Mouse (Mus musculus): Measurements from ENCODE around the gene Ttc39a. TPM values are rescaled to one million over a fixed set of nuclear protein-coding genes. Genes with fewer than 3 reads are reported as not detected.
"Not testable (repeated sequence)": the region's sequence is repeated elsewhere in the genome, so short reads cannot be mapped to it uniquely, and the experiment has no call there.

Ttc39a gene
- polyA plus RNA-seq, 1 experiment = 16.3 TPM

GRCm38 (mm10) chr4:109400366-109400980 is 6.0 kb upstream of the Ttc39a start:
- Histone ChIP-seq H3K27ac (ENCODE audit: insufficient read depth, low read length) (no peak overlapping the region), H3K27me3 (ENCODE audit: control insufficient read depth, insufficient read depth, low read length) (no peaks in the 10 kb centered on the region), H3K4me1 (ENCODE audit: control insufficient read depth, insufficient read depth, low read length) (0 out of 2 replicates have a peak, but pooled peaks cover 6% of the 10 kb centered on the region), H3K4me3 (replicated peaks; ENCODE audit: insufficient read depth, low read depth, low read length) (no peak overlapping the region)
- DNase-seq = peak in 1 of 2 experiments; percentile 7
- WGBS = 27% methylated on average over 10 of the region's 10 CpGs
- no peak for TF ChIP-seq POLR2A (IDR thresholded peaks at IDR 0.05; ENCODE audit: borderline replicate concordance, insufficient read depth, low read length)

DNA sequence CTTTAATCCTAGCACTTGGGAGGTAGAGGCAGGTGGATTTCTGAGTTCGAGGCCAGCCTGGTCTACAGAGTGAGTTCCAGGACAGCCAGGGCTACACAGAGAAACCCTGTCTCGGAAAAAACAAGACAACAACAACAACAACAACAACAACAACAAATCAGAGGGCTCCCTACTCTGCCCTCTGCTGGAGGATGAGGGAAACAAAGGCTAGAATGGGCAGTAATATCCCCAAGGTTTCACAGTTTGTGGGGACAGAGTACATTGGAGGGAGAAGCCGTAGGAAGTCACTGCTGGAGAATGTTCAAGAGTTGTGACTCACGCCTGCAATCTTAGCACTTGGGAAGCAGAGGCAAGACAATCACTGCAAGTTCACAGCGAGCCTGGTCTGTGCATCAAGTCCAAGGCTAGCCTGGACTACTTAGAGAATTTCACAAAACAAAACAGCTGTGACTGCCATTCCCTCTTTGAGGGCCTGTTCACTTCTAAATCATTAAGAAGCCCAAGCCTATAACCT is 5.2 kb upstream of the Ttc39a start:
- Histone ChIP-seq H3K4me3 (replicated peaks; ENCODE audit: insufficient read depth, low read depth, low read length) (no peak overlapping the region), H3K27ac (ENCODE audit: insufficient read depth, low read length) (no peak overlapping the region), H3K4me1 (ENCODE audit: control insufficient read depth, insufficient read depth, low read length) (0 out of 2 replicates have a peak, but pooled peaks cover 6% of the 10 kb centered on the region), H3K27me3 (ENCODE audit: control insufficient read depth, insufficient read depth, low read length) (no peaks in the 10 kb centered on the region)
- no peak for DNase-seq
- 82% methylated on average over 5 of the region's 5 CpGs for WGBS
- TF ChIP-seq POLR2A (IDR thresholded peaks at IDR 0.05; ENCODE audit: borderline replicate concordance, insufficient read depth, low read length) (no peak), CTCF (IDR thresholded peaks at IDR 0.05; ENCODE audit: borderline replicate concordance, insufficient read depth, low read depth, low read length) (0 out of 2 replicates have a peak, but pooled peaks have one; percentile 1)

GRCm38 (mm10) chr4:109404908-109405307 is 1.5 kb upstream of the Ttc39a start:
- WGBS = 94% methylated on average over 3 of the region's 3 CpGs
- not testable (repeated sequence) for H3K4me1 ChIP-seq (ENCODE audit: control insufficient read depth, insufficient read depth, low read length); H3K27me3 ChIP-seq (ENCODE audit: control insufficient read depth, insufficient read depth, low read length); H3K4me3 ChIP-seq (replicated peaks; ENCODE audit: insufficient read depth, low read depth, low read length); H3K27ac ChIP-seq (ENCODE audit: insufficient read depth, low read length); DNase-seq

DNA sequence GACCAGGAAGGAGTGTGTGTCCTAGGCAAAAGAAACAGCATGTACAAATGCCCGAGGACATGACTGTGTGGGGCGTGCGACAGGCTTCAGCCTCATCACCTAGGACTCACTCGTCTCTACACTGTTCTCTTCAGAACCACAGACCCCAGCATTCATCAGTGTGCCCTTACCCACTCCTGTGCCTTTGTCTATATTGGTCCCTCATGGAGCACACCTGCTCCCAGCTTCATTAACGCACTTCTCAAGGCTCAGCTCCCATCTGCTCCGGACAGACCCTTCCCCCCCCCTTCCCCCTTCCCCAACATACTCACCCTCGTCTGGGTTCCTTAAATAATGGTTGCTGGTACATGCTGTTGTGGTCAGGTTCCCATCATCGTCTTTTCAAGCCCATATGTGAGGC is 1.0 kb upstream of the Ttc39a start:
- no peak for TF ChIP-seq POLR2A (IDR thresholded peaks at IDR 0.05; ENCODE audit: borderline replicate concordance, insufficient read depth, low read length)
- no peak for TF ChIP-seq CTCF (IDR thresholded peaks at IDR 0.05; ENCODE audit: borderline replicate concordance, insufficient read depth, low read depth, low read length)
- no peak overlapping the region for H3K4me3 ChIP-seq (replicated peaks; ENCODE audit: insufficient read depth, low read depth, low read length)
- no peaks in the 10 kb centered on the region for H3K27me3 ChIP-seq (ENCODE audit: control insufficient read depth, insufficient read depth, low read length)
- DNase-seq = no peak
- no peak overlapping the region for H3K27ac ChIP-seq (ENCODE audit: insufficient read depth, low read length)
- 0 out of 2 replicates have a peak, but pooled peaks cover 4% of the 10 kb centered on the region for H3K4me1 ChIP-seq (ENCODE audit: control insufficient read depth, insufficient read depth, low read length)
- 62% methylated on average over 8 of the region's 8 CpGs for WGBS

GRCm38 (mm10) chr4:109406054-109406485 is 353 bp upstream of the Ttc39a start:
- WGBS = 6% methylated on average over 3 of the region's 3 CpGs
- peak overlapping the region; percentile 49 for H3K27ac ChIP-seq (ENCODE audit: insufficient read depth, low read length)
- peak; percentile 59 to 70 for DNase-seq

DNA sequence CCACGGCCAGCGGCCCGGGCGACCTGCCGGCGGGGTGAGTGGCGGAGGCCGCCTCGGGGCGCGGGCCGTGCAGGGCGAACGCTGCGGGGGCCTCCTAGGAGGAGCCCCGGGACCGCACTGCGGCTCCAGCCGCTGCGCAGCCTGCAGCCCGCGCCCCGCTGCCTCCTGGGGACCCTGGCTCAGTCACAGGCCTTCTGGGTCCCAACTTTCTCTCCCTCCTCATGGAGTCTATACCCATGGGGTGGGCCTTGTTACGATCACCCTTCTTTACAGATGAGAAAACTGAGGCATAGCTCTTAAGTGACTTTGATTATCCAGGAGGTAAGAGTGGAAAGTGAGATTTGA is 725 bp downstream of the Ttc39a start:
- H3K4me3 ChIP-seq (replicated peaks; ENCODE audit: insufficient read depth, low read depth, low read length) = peak overlapping the region; percentile 80
- 4% methylated on average over 19 of the region's 24 CpGs for WGBS
- TF ChIP-seq CTCF (IDR thresholded peaks at IDR 0.05; ENCODE audit: borderline replicate concordance, insufficient read depth, low read depth, low read length) (no peak), POLR2A (IDR thresholded peaks at IDR 0.05; ENCODE audit: borderline replicate concordance, insufficient read depth, low read length) (no peak)
- no peak for DNase-seq
- no peaks in the 10 kb centered on the region for H3K4me1 ChIP-seq (ENCODE audit: control insufficient read depth, insufficient read depth, low read length)
- peak overlapping the region; percentile 37; the same call in 1 of the 2 replicates for H3K27ac ChIP-seq (ENCODE audit: insufficient read depth, low read length)
- no peaks in the 10 kb centered on the region for H3K27me3 ChIP-seq (ENCODE audit: control insufficient read depth, insufficient read depth, low read length)

More at GRCm38 (mm10) chr4:109406054-109406485, 353 bp upstream of the Ttc39a start:
- H3K4me1 ChIP-seq (ENCODE audit: control insufficient read depth, insufficient read depth, low read length) = no peaks in the 10 kb centered on the region
- H3K27me3 ChIP-seq (ENCODE audit: control insufficient read depth, insufficient read depth, low read length) = no peaks in the 10 kb centered on the region
- H3K4me3 ChIP-seq (replicated peaks; ENCODE audit: insufficient read depth, low read depth, low read length) = peak overlapping the region; percentile 80
- TF ChIP-seq POLR2A (IDR thresholded peaks at IDR 0.05; ENCODE audit: borderline replicate concordance, insufficient read depth, low read length) (no peak), CTCF (IDR thresholded peaks at IDR 0.05; ENCODE audit: borderline replicate concordance, insufficient read depth, low read depth, low read length) (no peak)

- H3K27ac ChIP-seq (ENCODE audit: insufficient read depth, low read length) = no peak overlapping the region
- 60% methylated on average over 9 of the region's 9 CpGs for WGBS
- no peaks in the 10 kb centered on the region for H3K4me1 ChIP-seq (ENCODE audit: control insufficient read depth, insufficient read depth, low read length)
- TF ChIP-seq POLR2A (IDR thresholded peaks at IDR 0.05; ENCODE audit: borderline replicate concordance, insufficient read depth, low read length) (no peak), CTCF (IDR thresholded peaks at IDR 0.05; ENCODE audit: borderline replicate concordance, insufficient read depth, low read depth, low read length) (no peak)
- H3K4me3 ChIP-seq (replicated peaks; ENCODE audit: insufficient read depth, low read depth, low read length) = peak overlapping the region; percentile 80
- peak; percentile 44 to 54 for DNase-seq
- H3K27me3 ChIP-seq (ENCODE audit: control insufficient read depth, insufficient read depth, low read length) = no peaks in the 10 kb centered on the region
These were observed 1.5 kb downstream of the Ttc39a start for GRCm38 (mm10) chr4:109407701-109408485.

Data from cerebellum, adult 2 months (tissue).